In the genomic region with DNA sequence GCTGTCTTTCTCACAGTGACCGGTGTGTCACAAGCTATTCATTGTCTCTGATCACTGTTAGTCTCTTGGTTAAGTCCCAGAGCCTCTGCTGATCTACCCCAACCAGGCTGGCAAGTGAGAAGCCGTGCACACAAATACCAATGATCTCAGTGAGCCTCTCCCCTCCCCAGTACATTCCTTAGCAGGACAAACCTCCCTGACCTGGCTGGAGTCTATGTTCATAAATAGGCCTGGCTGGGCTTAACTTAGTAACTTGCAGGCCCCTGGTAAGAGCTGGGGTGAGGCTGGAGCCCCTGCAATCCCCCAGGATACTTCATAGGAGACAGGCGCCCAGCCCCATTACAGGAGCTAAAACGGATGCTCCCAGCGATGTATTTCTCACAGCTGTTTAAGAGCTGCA, we compare ENCODE assay signal across 14 mouse cellular contexts.
A peak's percentile ranks its signal among the peaks of the same experiment; 100 is the strongest.
DNase-seq lines count a peak whose midpoint lies in the region; ATAC-seq and TF ChIP-seq lines count a peak whose summit lies in the region.
"Had no signal": no experiment of that assay in that cellular context is flagged by ENCODE, and none has a peak within 500 bp of the region (broad histone marks: within the 10 kb centered on the region; RNA-seq: fewer than 3 reads in every experiment).

No protein-coding gene starts in this region.

- H3K4me2 ChIP-seq in embryonic facial prominence, embryonic 15.5 days (replicated peaks) = no peak overlapping the region
- no peak overlapping the region for H3K4me2 ChIP-seq in lung, postnatal 0 days (replicated peaks; ENCODE audit: low read depth, low read length)
- H3K4me2 ChIP-seq in heart, postnatal 0 days (ENCODE audit: low read depth, low read length) = 0 out of 2 replicates have a peak overlapping the region, but pooled peaks have one; percentile 19
- no peak overlapping the region for H3K4me2 ChIP-seq in neural tube, embryonic 15.5 days
- H3K4me2 ChIP-seq: lung, embryonic 15.5 days had no signal

- DNase-seq in embryonic facial prominence, embryonic 10.5 days (ENCODE audit: low spot score) = no peak
- DNase-seq in lung, postnatal 0 days (ENCODE audit: low spot score) = peak; percentile 34
- no peak for DNase-seq in lung, postnatal 4 days
- peak; percentile 88 for DNase-seq in heart, postnatal 0 days (ENCODE audit: low spot score)
- DNase-seq in embryo, embryonic 9.5 days (ENCODE audit: extremely low spot score) = no peak
- DNase-seq in ovary, postnatal 10 days (ENCODE audit: low spot score) = no peak
- DNase-seq: cerebellum, adult 11-12 months; embryo, embryonic 11 days had no signal

- no peak overlapping the region for H3K9ac ChIP-seq in embryonic facial prominence, embryonic 15.5 days
- no peak overlapping the region for H3K9ac ChIP-seq in lung, postnatal 0 days (replicated peaks; ENCODE audit: low read depth)
- H3K9ac ChIP-seq in heart, postnatal 0 days (replicated peaks; ENCODE audit: low read depth, low read length) = 0 out of 2 replicates have a peak overlapping the region, but pooled peaks have one; percentile 12
- no peak overlapping the region for H3K9ac ChIP-seq in neural tube, embryonic 15.5 days (replicated peaks)
- H3K9ac ChIP-seq: lung, embryonic 15.5 days had no signal

- no peaks in the 10 kb centered on the region for H3K36me3 ChIP-seq in embryonic facial prominence, embryonic 15.5 days
- H3K36me3 ChIP-seq in embryonic facial prominence, embryonic 10.5 days (replicated peaks) = no peaks in the 10 kb centered on the region
- H3K36me3 ChIP-seq in lung, postnatal 0 days (ENCODE audit: insufficient read depth, low read length) = no peaks in the 10 kb centered on the region
- H3K36me3 ChIP-seq in heart, postnatal 0 days (replicated peaks; ENCODE audit: control insufficient read depth, insufficient read depth, low read length) = no peaks in the 10 kb centered on the region; the same call in 1 of the 2 replicates
- no peaks in the 10 kb centered on the region for H3K36me3 ChIP-seq in neural tube, embryonic 15.5 days
- H3K36me3 ChIP-seq: hindbrain, embryonic 10.5 days; lung, embryonic 15.5 days; midbrain, embryonic 10.5 days had no signal

- no peaks in the 10 kb centered on the region for H3K27me3 ChIP-seq in embryonic facial prominence, embryonic 15.5 days
- H3K27me3 ChIP-seq in embryonic facial prominence, embryonic 10.5 days (replicated peaks; ENCODE audit: low read depth, poor library complexity, severe bottlenecking) = no peaks in the 10 kb centered on the region
- no peaks in the 10 kb centered on the region for H3K27me3 ChIP-seq in lung, postnatal 0 days (replicated peaks; ENCODE audit: insufficient read depth, low read length)
- H3K27me3 ChIP-seq in heart, postnatal 0 days (ENCODE audit: control insufficient read depth, insufficient read depth, low read length) = no peaks in the 10 kb centered on the region
- no peaks in the 10 kb centered on the region for H3K27me3 ChIP-seq in neural tube, embryonic 15.5 days (replicated peaks)
- H3K27me3 ChIP-seq: CH12.LX; lung, embryonic 15.5 days had no signal

- H3K27ac ChIP-seq in embryonic facial prominence, embryonic 15.5 days (replicated peaks) = no peak overlapping the region
- no peak overlapping the region for H3K27ac ChIP-seq in embryonic facial prominence, embryonic 10.5 days (replicated peaks)
- H3K27ac ChIP-seq in lung, postnatal 0 days (ENCODE audit: low read length) = no peak overlapping the region
- peak overlapping the region; percentile 95 for H3K27ac ChIP-seq in heart, postnatal 0 days (ENCODE audit: low read depth)
- H3K27ac ChIP-seq in neural tube, embryonic 15.5 days (replicated peaks) = no peak overlapping the region
- H3K27ac ChIP-seq: hindbrain, embryonic 10.5 days; midbrain, embryonic 10.5 days had no signal

- TF ChIP-seq EP300 in lung, postnatal 0 days (IDR thresholded peaks at IDR 0.05) = no peak
- TF ChIP-seq EP300 in heart, postnatal 0 days (IDR thresholded peaks at IDR 0.05; ENCODE audit: low read depth) = no peak

- WGBS in embryonic facial prominence, embryonic 15.5 days = 70% methylated on average over 5 of the region's 5 CpGs
- 78% methylated on average over 5 of the region's 5 CpGs for WGBS in embryonic facial prominence, embryonic 10.5 days
- whole genome bisulfite sequencing in lung, postnatal 0 days = 71% methylated on average over 5 of the region's 5 CpGs
- 32% methylated on average over 5 of the region's 5 CpGs for WGBS in heart, postnatal 0 days
- WGBS in neural tube, embryonic 15.5 days = 77% methylated on average over 5 of the region's 5 CpGs

- H3K4me1 ChIP-seq in embryonic facial prominence, embryonic 15.5 days = no peaks in the 10 kb centered on the region
- peaks cover 8% of the 10 kb centered on the region; the same call in 1 of the 2 replicates for H3K4me1 ChIP-seq in embryonic facial prominence, embryonic 10.5 days
- H3K4me1 ChIP-seq in lung, postnatal 0 days (ENCODE audit: insufficient read depth, low read depth, low read length) = no peaks in the 10 kb centered on the region
- H3K4me1 ChIP-seq in heart, postnatal 0 days (ENCODE audit: control insufficient read depth, insufficient read depth) = peaks cover 51% of the 10 kb centered on the region
- peaks cover 4% of the 10 kb centered on the region; the same call in 1 of the 2 replicates for H3K4me1 ChIP-seq in neural tube, embryonic 15.5 days
- H3K4me1 ChIP-seq: midbrain, embryonic 10.5 days had no signal

- ATAC-seq in embryonic facial prominence, embryonic 15.5 days (ENCODE audit: insufficient number of reproducible peaks, low FRiP score, low TSS enrichment, low read depth) = 0 out of 2 replicates have a peak, but pooled peaks have one; percentile 51
- ATAC-seq in lung, postnatal 0 days = peak; percentile 60
- peak; percentile 91 for ATAC-seq in heart, postnatal 0 days (ENCODE audit: insufficient read depth, low read depth)
- ATAC-seq in neural tube, embryonic 15.5 days (ENCODE audit: low FRiP score) = no peak

- H3K9me3 ChIP-seq in embryonic facial prominence, embryonic 15.5 days (replicated peaks) = no peaks in the 10 kb centered on the region
- H3K9me3 ChIP-seq in embryonic facial prominence, embryonic 10.5 days = no peaks in the 10 kb centered on the region
- H3K9me3 ChIP-seq in lung, postnatal 0 days (ENCODE audit: low read length) = no peaks in the 10 kb centered on the region
- no peaks in the 10 kb centered on the region for H3K9me3 ChIP-seq in heart, postnatal 0 days (replicated peaks; ENCODE audit: control insufficient read depth, low read length)
- no peaks in the 10 kb centered on the region for H3K9me3 ChIP-seq in neural tube, embryonic 15.5 days (replicated peaks)
- H3K9me3 ChIP-seq: hindbrain, embryonic 10.5 days; lung, embryonic 15.5 days; midbrain, embryonic 10.5 days had no signal

- TF ChIP-seq CTCF in lung, postnatal 0 days (IDR thresholded peaks at IDR 0.05) = no peak
- no peak for TF ChIP-seq CTCF in heart, postnatal 0 days (IDR thresholded peaks at IDR 0.05; ENCODE audit: low read depth)

- H3K4me3 ChIP-seq in embryonic facial prominence, embryonic 15.5 days (replicated peaks) = no peak overlapping the region
- no peak overlapping the region for H3K4me3 ChIP-seq in embryonic facial prominence, embryonic 10.5 days
- no peak overlapping the region for H3K4me3 ChIP-seq in lung, postnatal 0 days (ENCODE audit: low read depth, low read length)
- no peak overlapping the region for H3K4me3 ChIP-seq in heart, postnatal 0 days (ENCODE audit: low read depth, low read length)
- no peak overlapping the region for H3K4me3 ChIP-seq in neural tube, embryonic 15.5 days (replicated peaks)
- H3K4me3 ChIP-seq: hindbrain, embryonic 10.5 days; lung, embryonic 15.5 days; midbrain, embryonic 10.5 days had no signal

Comparison
In these comparisons a context has a peak if more than half of its experiments do, and no peak if none do; other contexts are left out.
1. DNase-seq: peak in lung, postnatal 0 days (single experiment) and heart, postnatal 0 days (single experiment); none in embryonic facial prominence, embryonic 10.5 days (single experiment), lung, postnatal 4 days (0 of 2), embryo, embryonic 9.5 days (single experiment) and ovary, postnatal 10 days (single experiment).